Mouse (Mus musculus) spleen, postnatal 4 days (tissue): ENCODE results near the gene R3hdm2.

Experiments used
- DNase-seq, 2 experiments: peaks; one replicate each; pipeline ENCODE4 v3.0.0; 2022; ENCODE audit warnings: low spot score in 2 of 2

Gene R3hdm2

GRCm38 (mm10) chr10:127517941-127518340, 137.8 kb downstream of the R3hdm2 start:
- DNase-seq: no peak

- DNase-seq: no peak
Observed at GRCm38 (mm10) chr10:127519041-127519701, 139.0 kb downstream of the R3hdm2 start.

- DNase-seq: no peak
Observed at GRCm38 (mm10) chr10:127519903-127520713, 140.0 kb downstream of the R3hdm2 start.

- no peak for DNase-seq
Observed at GRCm38 (mm10) chr10:127520714-127521357, 140.7 kb downstream of the R3hdm2 start.

GRCm38 (mm10) chr10:127521611-127522080, 141.5 kb downstream of the R3hdm2 start:
- no peak for DNase-seq

GRCm38 (mm10) chr10:127522088-127522581, 142.0 kb downstream of the R3hdm2 start, which contains the start of gene Shmt2:
Shmt2 (minus strand) TSS chr10:127522444.
- DNase-seq: peak; percentile 81 to 93

GRCm38 (mm10) chr10:127524646-127525255, 144.6 kb downstream of the R3hdm2 start:
- no peak for DNase-seq

- DNase-seq: no peak
Observed at GRCm38 (mm10) chr10:127526048-127526447, 145.9 kb downstream of the R3hdm2 start.

- peak in 1 of 2 experiments; percentile 76 for DNase-seq
Observed at GRCm38 (mm10) chr10:127526681-127527080, 146.6 kb downstream of the R3hdm2 start.

- DNase-seq: no peak
Observed at GRCm38 (mm10) chr10:127527481-127527880, 147.4 kb downstream of the R3hdm2 start.

GRCm38 (mm10) chr10:127530945-127531344, 150.8 kb downstream of the R3hdm2 start:
- DNase-seq: no peak

GRCm38 (mm10) chr10:127531548-127531947, 151.4 kb downstream of the R3hdm2 start:
- DNase-seq: no peak

GRCm38 (mm10) chr10:127534036-127534928, 154.2 kb downstream of the R3hdm2 start, which contains the start of gene Nxph4:
Nxph4 (minus strand) TSS chr10:127534559.
- no peak for DNase-seq

- DNase-seq: no peak
Observed at GRCm38 (mm10) chr10:127534929-127535384, 154.8 kb downstream of the R3hdm2 start.

GRCm38 (mm10) chr10:127536586-127537314, 156.6 kb downstream of the R3hdm2 start:
- DNase-seq: no peak

GRCm38 (mm10) chr10:127537854-127538583, 157.9 kb downstream of the R3hdm2 start:
- peak; percentile 72 to 87 for DNase-seq

- DNase-seq: no peak
Observed at GRCm38 (mm10) chr10:127541510-127541909, 161.4 kb downstream of the R3hdm2 start.

GRCm38 (mm10) chr10:127542084-127542483, 162.0 kb downstream of the R3hdm2 start:
- DNase-seq: no peak

- no peak for DNase-seq
Observed at GRCm38 (mm10) chr10:127542720-127543119, 162.6 kb downstream of the R3hdm2 start.
